Mouse (Mus musculus): ENCODE measurements around the gene Macrod2.

Macrod2 gene

DNA sequence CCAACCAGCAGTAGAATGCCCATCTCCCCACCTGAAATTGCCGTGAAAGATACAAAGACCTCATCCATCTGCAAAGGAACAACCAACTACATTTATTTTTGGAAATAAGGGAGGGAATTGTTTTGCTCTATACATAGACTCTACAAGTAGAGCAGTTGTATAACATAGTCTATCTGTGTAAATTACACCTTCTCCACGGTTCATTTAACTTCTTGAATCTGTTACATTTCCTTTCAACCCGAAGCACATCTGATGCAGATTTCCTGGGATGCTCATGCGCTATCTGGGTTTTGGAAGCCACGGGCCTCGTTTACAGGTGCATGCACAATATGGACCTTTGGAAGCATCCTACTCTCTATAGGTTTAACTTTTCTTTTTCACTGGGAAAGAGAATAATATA is 175.8 kb downstream of the Macrod2 start:
- no peak for DNase-seq (ENCODE audit: low read depth)

DNA sequence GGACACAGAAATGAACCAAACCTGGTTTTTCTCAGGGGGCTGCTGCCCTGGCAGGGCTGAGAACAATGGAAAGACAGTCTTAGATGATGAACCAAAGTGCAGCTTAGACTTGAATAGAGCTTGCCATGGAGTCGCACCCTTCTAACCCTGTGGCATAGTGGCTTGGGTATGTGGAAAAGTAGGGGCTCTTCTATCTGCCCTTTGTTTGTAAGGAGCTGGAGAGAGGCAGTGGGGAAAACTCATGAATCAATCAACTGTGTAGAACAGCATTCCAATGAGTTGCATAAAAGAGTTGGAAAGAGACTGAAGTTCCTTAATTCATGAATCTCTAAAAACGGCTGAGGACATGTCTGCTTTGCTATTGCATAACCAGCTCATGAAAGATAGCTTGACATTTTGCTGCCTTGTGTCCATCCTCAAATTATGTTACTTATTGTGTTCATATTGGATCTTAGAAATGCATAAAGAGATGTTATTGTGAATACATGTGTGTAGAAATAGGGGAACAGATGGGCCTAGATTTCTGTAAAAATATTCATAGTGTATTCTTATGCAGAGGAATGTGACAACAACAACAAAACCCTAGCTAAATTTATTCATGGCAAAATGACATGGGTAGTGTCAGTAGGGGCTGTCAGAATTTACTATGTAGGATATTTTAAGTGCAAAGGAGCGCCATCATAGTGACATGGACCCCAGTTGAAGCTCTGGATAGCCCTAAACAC is 197.6 kb downstream of the Macrod2 start:
- DNase-seq (ENCODE audit: low read depth) = no peak

- no peak for DNase-seq (ENCODE audit: low read depth)
Observed at GRCm38 (mm10) chr2:140596906-140597305, 201.8 kb downstream of the Macrod2 start.

GRCm38 (mm10) chr2:140615451-140615850 is 220.3 kb downstream of the Macrod2 start:
- DNase-seq (ENCODE audit: low read depth) = no peak

GRCm38 (mm10) chr2:140621730-140622337 is 226.7 kb downstream of the Macrod2 start:
- no peak for DNase-seq (ENCODE audit: low read depth)

DNA sequence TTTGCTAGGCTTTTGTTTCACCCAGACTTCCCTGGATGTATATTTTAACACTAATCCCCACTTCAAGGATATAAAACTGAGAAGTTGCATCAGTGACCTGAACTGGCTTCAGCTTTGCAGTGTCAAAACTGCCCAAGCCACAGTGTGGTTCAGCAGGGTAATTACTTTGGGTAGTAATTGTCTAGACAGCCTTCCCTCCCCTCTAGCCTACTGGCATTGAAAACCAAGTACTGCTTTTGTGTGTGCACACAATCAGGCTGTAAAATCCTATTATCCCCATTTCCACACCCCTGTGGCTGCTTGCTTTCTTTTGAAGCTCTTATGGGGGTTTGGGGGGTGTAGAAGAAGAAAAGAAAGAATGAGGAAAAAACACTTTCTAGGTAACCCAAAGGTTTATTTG is 258.4 kb downstream of the Macrod2 start:
- no peak for DNase-seq (ENCODE audit: low read depth)

- DNase-seq (ENCODE audit: low read depth) = no peak
Observed at GRCm38 (mm10) chr2:140653978-140654377, 258.9 kb downstream of the Macrod2 start.

DNA sequence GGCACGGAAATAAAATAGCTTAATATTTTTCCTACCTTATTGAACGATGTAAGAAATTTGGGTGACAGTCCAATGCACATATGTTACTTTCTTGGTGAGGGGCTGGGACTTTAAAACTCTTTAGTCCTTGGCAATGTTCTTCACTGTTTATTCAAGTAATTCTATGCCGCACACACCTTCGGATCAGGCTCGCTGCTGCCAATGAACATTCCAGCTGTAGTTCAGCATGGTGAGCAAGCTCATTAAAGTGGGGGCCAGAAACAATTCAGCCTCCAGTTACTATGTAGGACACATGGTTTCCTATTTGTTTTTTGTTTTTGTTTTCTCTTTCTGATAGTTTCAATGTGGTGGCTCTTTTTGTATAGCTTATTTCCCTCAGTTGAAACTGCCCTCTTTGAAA is 267.6 kb downstream of the Macrod2 start:
- no peak for DNase-seq (ENCODE audit: low read depth)

GRCm38 (mm10) chr2:140664381-140664780 is 269.3 kb downstream of the Macrod2 start:
- DNase-seq (ENCODE audit: low read depth) = no peak

- no peak for DNase-seq (ENCODE audit: low read depth)
Observed at GRCm38 (mm10) chr2:140666846-140667245, 271.7 kb downstream of the Macrod2 start.

- DNase-seq (ENCODE audit: low read depth) = no peak
Observed at GRCm38 (mm10) chr2:140667261-140668047, 272.3 kb downstream of the Macrod2 start.

- no peak for DNase-seq (ENCODE audit: low read depth)
Observed at GRCm38 (mm10) chr2:140668311-140668710, 273.2 kb downstream of the Macrod2 start.

GRCm38 (mm10) chr2:140669081-140669480 is 274.0 kb downstream of the Macrod2 start:
- no peak for DNase-seq (ENCODE audit: low read depth)

DNA sequence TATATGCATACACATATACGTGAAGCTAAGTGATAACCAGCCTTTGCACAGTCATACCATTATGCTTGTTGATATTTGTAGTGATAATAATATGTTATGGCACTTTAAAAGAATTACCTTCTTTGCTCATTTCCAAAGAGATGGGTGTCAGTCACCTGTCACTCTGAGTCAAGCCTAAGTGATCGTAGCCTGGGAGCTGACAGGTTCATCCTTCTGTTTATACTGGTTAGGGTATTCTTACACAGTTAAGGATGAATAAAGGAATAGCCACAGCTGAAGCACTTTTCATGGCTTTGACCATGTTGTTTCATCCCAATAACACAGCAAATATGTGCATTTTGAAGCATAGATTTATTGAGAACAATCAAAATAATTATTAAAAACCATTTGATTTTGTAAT is 274.7 kb downstream of the Macrod2 start:
- DNase-seq (ENCODE audit: low read depth) = no peak

DNA sequence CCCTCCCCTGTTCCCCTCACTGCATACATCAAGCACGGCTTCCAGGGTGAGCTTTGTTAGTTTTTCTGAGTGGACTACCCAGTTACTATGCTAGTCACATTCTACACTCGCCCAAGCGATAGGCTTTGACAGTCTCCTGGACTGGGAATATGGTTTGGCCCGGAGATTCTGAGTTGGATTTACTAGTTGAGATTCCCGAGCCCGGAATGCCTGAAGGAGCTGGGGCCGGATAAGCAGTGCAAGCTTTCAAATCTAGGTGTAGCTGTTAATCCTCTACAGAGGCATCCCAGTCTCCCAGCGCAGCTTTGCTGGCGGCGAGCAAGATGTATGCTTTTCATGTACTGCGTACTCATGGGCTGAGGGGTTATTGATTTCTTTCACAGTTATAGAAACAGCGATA is 275.3 kb downstream of the Macrod2 start:
- DNase-seq (ENCODE audit: low read depth) = no peak

GRCm38 (mm10) chr2:140670963-140671702 is 276.0 kb downstream of the Macrod2 start, which contains the start of gene Flrt3:
Gene Flrt3 (minus strand): TSS chr2:140671469.
- DNase-seq (ENCODE audit: low read depth) = peak; percentile 18

- DNase-seq (ENCODE audit: low read depth) = no peak
Observed at GRCm38 (mm10) chr2:140673466-140673865, 278.4 kb downstream of the Macrod2 start.

DNA sequence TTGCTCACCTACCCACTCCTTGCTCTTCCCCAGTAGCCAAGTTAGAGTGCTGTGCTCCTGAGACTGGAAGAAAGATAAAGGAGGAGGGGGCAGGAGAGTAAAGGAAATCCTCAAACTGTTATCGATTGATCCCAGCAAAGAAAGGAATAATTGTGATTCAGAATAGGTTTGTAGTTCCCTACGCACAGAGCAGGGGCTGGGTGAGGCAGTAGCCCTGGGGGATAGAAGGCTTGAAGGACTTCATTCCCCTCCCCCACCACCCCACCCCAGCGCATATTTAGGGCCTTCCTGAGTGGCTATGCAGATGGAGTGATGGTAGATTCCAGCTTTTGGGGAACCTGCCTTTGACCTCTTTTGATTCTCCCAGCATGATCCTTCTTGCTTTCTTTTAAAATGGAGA is 281.6 kb downstream of the Macrod2 start:
- DNase-seq (ENCODE audit: low read depth) = no peak

- no peak for DNase-seq (ENCODE audit: low read depth)
Observed at GRCm38 (mm10) chr2:140690906-140691305, 295.8 kb downstream of the Macrod2 start.

DNA sequence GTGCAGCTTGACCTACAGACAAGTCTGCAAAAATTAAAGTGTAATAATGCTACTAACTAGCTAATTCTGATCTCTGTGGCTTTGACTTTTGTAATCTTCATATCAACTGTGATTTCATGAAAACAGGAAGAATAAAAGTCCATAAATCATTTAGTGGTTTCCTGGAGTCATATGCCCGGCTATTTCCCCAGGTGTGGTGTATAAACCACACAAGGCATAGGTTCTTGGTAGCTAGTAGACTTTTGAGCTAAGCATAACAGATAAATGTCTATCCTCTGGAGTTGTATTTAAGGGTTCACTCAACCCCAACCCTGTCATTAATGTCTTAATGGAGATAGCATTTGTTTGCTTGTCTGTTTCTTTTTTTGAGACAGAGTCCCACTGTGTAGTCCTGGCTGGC is 296.3 kb downstream of the Macrod2 start:
- no peak for DNase-seq (ENCODE audit: low read depth)

- no peak for DNase-seq (ENCODE audit: low read depth)
Observed at GRCm38 (mm10) chr2:140692461-140692860, 297.4 kb downstream of the Macrod2 start.

GRCm38 (mm10) chr2:140693845-140694244 is 298.7 kb downstream of the Macrod2 start:
- DNase-seq (ENCODE audit: low read depth) = no peak

All from induced T-regulatory cell, adult 2 months (primary cell).